Mouse (Mus musculus) G1E (cell line): ENCODE results near the gene Hist1h2bn. TPM values are rescaled to one million over a fixed set of nuclear protein-coding genes. Genes with fewer than 3 reads are reported as not detected.
A peak's percentile ranks its signal among the peaks of the same experiment; 100 is the strongest.
"Not testable (repeated sequence)": the region's sequence is repeated elsewhere in the genome, so short reads cannot be mapped to it uniquely, and the experiment has no call there.

Experiments used
- ATAC-seq: 2 replicates; pipeline ENCODE4 v1.8.0; 2016; ENCODE audit warnings: mild to moderate bottlenecking; ENCODE audit not compliant: insufficient number of reproducible peaks, poor library complexity, low FRiP score, severe bottlenecking; ENCODE audit errors: extremely low read depth
- DNase-seq: peaks from one replicate; pipeline ENCODE4 v3.0.0; 2012; ENCODE audit warnings: low spot score
- H3K27me3 ChIP-seq: 2 replicates; pipeline ENCODE4 v1.6.1; 2012; ENCODE audit warnings: mild to moderate bottlenecking, low read length, inconsistent platforms; ENCODE audit not compliant: insufficient read depth
- H3K36me3 ChIP-seq: replicated peaks from 2 replicates; pipeline ENCODE3; 2012; ENCODE audit warnings: mild to moderate bottlenecking, inconsistent platforms
- H3K4me1 ChIP-seq: 2 replicates; pipeline ENCODE4 v1.6.1; 2012; ENCODE audit warnings: low read depth, low read length, inconsistent platforms, mixed read lengths; ENCODE audit not compliant: insufficient read depth
- H3K4me3 ChIP-seq: 2 replicates; pipeline ENCODE4 v1.5.1; 2012; ENCODE audit warnings: low read depth, mild to moderate bottlenecking, inconsistent platforms, low read length, moderate library complexity, mixed read lengths
- H3K9me3 ChIP-seq: replicated peaks from 2 replicates; pipeline ENCODE4 v1.6.1; 2012; ENCODE audit warnings: inconsistent platforms
- CTCF ChIP-seq: IDR thresholded peaks from 2 replicates; pipeline ENCODE4 v1.5.1; 2012; ENCODE audit warnings: low read depth, low read length, inconsistent platforms, mixed read lengths
- GATA1 ChIP-seq: IDR thresholded peaks from 2 replicates; pipeline ENCODE4 v1.6.1; 2012; ENCODE audit warnings: borderline replicate concordance, low read length, inconsistent platforms, mixed read lengths
- POLR2AphosphoS5 ChIP-seq: IDR thresholded peaks from 2 replicates; pipeline ENCODE4 v1.6.1; 2012; ENCODE audit warnings: low read depth, low read length, inconsistent platforms; ENCODE audit not compliant: insufficient replicate concordance
- polyA plus RNA-seq: library from polyadenylated mRNA; stranded (reverse); fragments of >175 nt; gene quantifications from 2 replicates; pipeline ENCODE4 v1.2.3, GENCODE M21; 2012
- total RNA-seq, 2 experiments: library from RNA; stranded (forward) in 1 of 2; stranded (reverse) in 1 of 2; fragments of 200-1000 nt in 1 of 2; fragments of >200 nt in 1 of 2; fragmentation: Nextera tagmentation in 1 of 2; gene quantifications; 2 replicates each; pipeline ENCODE4 v1.2.3; 2014 to 2017

Gene Hist1h2bn
- total and polyA plus RNA-seq, 3 experiments, result 0.98 to 535 (median 410) TPM

DNA sequence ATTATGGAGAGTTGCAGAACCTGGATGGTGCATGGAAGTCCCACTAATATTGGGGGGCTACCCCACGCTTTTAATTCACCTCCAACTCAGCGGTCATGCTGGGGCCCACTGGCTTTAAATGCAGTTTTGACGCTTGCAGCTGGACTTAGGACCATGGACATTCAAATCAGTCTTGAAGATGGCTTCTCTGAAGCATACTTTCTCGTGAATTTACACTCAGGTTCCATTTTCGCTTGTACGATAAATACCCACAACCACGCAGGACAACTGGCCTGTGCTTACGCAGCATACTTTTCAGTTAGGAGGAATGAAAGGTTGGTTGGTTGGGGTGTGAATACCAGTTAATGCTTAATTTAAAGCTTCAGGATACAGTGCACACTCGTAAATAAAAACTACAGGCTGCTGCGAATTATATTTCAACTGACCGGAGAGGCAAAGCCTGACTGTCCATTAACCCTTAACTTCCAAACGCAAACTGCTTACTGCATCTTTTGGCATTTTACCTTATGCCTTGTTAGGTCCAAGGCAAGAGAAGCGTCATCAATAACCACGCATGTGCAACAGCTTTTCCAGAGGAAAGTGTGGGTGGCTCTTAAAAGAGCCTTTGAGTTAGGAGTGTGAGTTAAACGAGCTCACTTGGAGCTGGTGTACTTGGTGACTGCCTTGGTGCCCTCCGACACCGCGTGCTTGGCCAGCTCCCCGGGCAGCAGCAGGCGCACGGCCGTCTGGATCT is 38.6 kb upstream of the Hist1h2bn start:
- H3K27me3 ChIP-seq, result no peaks in the 10 kb centered on the region
- no peaks in the 10 kb centered on the region for H3K9me3 ChIP-seq
- TF ChIP-seq POLR2AphosphoS5, result peak; percentile 93; the same call in 1 of the 2 replicates
- no peak for TF ChIP-seq CTCF
- H3K4me3 ChIP-seq, result peak overlapping the region; percentile 67
- ATAC-seq (no peak), DNase-seq (no peak)
- H3K36me3 ChIP-seq, result no peaks in the 10 kb centered on the region
- peaks cover 48% of the 10 kb centered on the region for H3K4me1 ChIP-seq

DNA sequence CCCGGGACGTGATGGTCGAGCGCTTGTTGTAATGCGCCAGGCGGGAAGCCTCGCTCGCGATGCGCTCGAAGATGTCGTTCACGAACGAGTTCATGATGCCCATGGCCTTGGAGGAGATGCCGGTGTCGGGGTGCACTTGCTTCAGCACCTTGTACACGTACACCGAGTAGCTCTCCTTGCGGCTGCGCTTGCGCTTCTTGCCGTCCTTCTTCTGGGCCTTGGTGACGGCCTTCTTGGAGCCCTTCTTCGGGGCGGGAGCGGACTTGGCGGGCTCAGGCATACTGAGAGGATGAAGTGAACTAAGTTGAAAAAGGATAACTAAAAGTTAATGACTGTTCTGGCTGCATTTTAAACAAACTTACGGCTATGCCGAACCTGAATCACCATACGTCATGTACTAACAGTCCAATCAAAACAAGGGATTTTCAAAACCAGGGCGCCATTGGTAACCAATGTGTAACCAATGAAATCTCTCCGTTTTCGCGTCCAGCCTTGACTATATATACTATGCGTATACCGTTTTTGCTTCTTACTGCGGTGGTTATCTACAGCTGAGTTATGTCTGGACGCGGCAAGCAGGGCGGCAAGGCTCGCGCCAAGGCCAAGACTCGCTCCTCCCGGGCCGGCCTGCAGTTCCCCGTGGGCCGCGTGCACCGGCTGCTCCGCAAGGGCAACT is 37.9 kb upstream of the Hist1h2bn start, which contains the start of the genes Hist1h2bl and Hist1h2ai:
Gene Hist1h2bl (minus strand): TSS at position 280 of the 676 bp plus-strand sequence.
Gene Hist1h2ai (plus strand): TSS at position 559 of the 676 bp plus-strand sequence.
- peaks cover 51% of the 10 kb centered on the region for H3K4me1 ChIP-seq
- ATAC-seq, result peak; percentile 72
- not testable (repeated sequence) for H3K27me3 ChIP-seq

DNA sequence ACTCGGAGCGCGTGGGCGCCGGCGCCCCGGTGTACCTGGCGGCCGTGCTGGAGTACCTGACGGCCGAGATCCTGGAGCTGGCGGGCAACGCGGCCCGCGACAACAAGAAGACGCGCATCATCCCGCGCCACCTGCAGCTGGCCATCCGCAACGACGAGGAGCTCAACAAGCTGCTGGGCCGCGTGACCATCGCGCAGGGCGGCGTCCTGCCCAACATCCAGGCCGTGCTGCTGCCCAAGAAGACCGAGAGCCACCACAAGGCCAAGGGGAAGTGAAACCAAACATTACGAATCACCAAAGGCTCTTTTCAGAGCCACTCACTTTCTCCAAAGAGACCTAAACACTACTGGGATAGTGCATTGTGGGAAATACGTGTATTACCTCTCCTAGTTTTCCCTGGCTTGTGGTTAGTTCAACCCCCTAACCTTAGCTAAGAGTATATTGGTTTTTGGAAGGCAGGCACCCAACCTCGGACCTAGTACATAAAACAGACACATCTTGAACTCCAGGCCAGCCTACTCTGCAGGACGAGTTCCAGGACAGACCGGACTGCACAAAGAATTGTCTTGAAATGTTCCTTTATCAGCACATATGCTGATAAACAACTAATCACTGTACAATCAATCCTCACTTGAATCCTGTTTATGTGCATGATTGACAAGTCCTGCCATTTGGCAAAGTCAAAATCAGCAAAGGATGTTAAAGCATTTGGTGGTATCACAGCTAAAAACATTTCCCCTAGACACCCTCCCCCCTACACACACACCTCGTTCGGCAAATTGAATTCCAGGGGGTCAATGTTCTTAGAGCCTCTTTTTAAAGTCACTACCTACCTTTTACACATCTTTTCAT is 37.2 kb upstream of the Hist1h2bn start:
- peak; percentile 21 for DNase-seq
- not testable (repeated sequence) for ATAC-seq
- TF ChIP-seq POLR2AphosphoS5, result peak; percentile 98

More for the DNA sequence above, 37.9 kb upstream of the Hist1h2bn start, which contains the start of the genes Hist1h2bl and Hist1h2ai:
- H3K9me3 ChIP-seq, H3K36me3 ChIP-seq: not testable (repeated sequence)
- H3K4me3 ChIP-seq, result peak within 1 kb of the TSS; percentile 68
- peak; percentile 95 for DNase-seq
- TF ChIP-seq POLR2AphosphoS5, result peak; percentile 93; the same call in 1 of the 2 replicates

DNA sequence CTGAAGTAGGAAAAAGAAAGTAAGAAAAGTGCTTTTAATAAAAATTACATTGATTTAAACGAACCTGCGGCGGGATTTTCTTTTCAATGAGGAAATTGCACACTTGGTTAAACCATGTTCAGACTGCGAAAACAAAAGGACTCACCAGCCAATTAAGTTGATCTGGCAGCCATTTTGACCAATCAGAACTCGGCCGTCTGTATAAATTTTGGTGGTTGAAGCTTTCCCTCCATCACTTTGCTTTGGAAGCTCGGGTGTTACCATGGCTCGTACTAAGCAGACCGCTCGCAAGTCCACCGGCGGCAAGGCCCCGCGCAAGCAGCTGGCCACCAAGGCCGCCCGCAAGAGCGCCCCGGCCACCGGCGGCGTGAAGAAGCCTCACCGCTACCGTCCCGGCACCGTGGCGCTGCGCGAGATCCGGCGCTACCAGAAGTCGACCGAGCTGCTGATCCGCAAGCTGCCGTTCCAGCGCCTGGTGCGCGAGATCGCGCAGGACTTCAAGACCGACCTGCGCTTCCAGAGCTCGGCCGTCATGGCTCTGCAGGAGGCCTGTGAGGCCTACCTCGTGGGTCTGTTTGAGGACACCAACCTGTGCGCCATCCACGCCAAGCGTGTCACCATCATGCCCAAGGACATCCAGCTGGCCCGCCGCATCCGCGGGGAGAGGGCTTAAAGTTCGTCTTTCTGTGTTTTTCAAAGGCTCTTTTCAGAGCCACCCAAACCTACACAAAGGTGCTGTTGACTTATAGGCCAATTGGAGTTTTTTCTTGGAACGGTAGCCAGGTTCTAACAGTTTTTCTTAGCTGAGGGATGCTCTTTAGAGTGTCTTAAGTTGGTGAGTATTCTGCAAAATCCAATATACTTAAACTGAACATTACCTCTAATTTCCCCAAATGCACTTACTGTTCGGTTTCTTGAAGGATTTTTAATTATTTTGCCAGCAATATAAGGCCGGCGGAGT is 36.2 kb upstream of the Hist1h2bn start, which contains the start of gene Hist1h3h:
Gene Hist1h3h (plus strand): TSS at position 263 of the 961 bp plus-strand sequence.
- not testable (repeated sequence) for H3K9me3 ChIP-seq, H3K36me3 ChIP-seq, H3K27me3 ChIP-seq
- peaks cover 41% of the 10 kb centered on the region for H3K4me1 ChIP-seq
- TF ChIP-seq POLR2AphosphoS5, result peak; percentile 71; the same call in 1 of the 2 replicates
- peak within 1 kb of the TSS; percentile 68 for H3K4me3 ChIP-seq
- ATAC-seq (peak; percentile 9; the same call in 1 of the 2 replicates), DNase-seq (peak; percentile 78)

More for the DNA sequence above, 37.2 kb upstream of the Hist1h2bn start:
- Histone ChIP-seq H3K4me1 (peaks cover 47% of the 10 kb centered on the region), H3K4me3 (peak overlapping the region; percentile 68; the same call in 1 of the 2 replicates)
- not testable (repeated sequence) for H3K9me3 ChIP-seq, H3K27me3 ChIP-seq, H3K36me3 ChIP-seq

DNA sequence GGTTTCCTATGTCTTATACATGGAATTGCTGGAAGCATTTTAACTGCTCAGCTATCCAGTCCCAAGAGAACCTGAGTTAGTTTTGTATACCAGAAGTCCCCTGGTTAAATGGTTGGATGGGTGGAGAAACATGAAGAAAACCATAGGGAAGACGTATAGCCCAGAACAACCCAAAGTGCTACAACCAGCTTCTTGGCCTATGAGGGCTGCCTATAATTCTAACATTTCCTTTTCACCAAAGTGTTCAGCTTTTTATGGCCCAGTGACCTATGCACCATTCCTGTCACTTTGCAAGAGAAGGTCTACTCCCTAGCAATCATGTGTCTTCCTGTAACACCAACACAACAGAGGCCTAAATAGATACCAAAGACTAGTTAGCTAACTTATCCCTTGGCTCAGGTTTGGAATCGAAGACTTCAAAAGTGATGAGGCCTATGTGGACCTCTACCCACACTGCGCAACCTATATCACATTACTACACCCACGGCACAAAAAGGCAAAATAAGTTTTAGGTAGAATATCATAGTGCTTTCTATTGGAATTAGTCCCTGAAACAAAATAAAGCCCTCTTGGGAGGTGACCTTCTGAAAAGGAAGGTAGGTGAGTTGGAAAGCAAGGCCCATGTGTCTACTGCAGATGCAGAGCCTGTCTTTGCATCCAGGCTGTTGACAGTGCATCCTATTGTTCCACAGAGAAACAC is 35.4 kb upstream of the Hist1h2bn start:
- TF ChIP-seq GATA1, result no peak
- peak; percentile 96; the same call in 1 of the 2 replicates for TF ChIP-seq POLR2AphosphoS5
- ATAC-seq, result no peak
- Histone ChIP-seq H3K27me3 (no peaks in the 10 kb centered on the region), H3K9me3 (no peaks in the 10 kb centered on the region), H3K4me1 (peaks cover 41% of the 10 kb centered on the region), H3K4me3 (peak overlapping the region; percentile 56), H3K36me3 (no peaks in the 10 kb centered on the region)
- no peak for DNase-seq

DNA sequence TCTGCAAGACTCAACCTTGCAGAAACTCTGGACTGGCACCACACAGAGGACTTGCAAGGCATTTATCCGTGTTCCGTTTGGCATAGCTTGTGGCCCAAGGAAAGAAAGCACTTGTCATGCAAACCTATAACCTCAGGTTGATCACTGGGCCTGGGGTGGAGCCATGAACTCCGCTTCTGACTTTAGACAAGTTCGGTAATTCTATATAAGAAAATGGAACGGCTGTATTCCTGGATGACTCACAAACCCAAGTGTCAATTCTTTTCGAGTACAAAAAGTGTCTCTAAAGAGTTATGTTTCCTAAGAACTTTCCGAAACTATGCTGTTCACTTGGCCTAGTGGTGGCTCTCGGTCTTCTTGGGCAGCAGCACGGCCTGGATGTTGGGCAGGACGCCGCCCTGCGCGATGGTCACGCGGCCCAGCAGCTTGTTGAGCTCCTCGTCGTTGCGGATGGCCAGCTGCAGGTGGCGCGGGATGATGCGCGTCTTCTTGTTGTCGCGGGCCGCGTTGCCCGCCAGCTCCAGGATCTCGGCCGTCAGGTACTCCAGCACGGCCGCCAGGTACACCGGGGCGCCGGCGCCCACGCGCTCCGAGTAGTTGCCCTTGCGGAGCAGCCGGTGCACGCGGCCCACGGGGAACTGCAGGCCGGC is 32.7 kb upstream of the Hist1h2bn start:
- H3K9me3 ChIP-seq, DNase-seq, H3K36me3 ChIP-seq, ATAC-seq, H3K27me3 ChIP-seq: not testable (repeated sequence)
- Histone ChIP-seq H3K4me3 (peak overlapping the region; percentile 67; the same call in 1 of the 2 replicates), H3K4me1 (peaks cover 26% of the 10 kb centered on the region)
